Comparison of ENCODE assay signal across 12 mouse cellular contexts in genomic region chr8:35877581-35877980, GRCm38 (mm10).
"Had no signal": no experiment of that assay in that cellular context is flagged by ENCODE, and none has a peak within 500 bp of the region (broad histone marks: within the 10 kb centered on the region; RNA-seq: fewer than 3 reads in every experiment).

No protein-coding gene starts in this region.

- H3K4me2 ChIP-seq: kidney, embryonic 15.5 days; limb, embryonic 15.5 days; liver, embryonic 12.5 days; midbrain, embryonic 11.5 days had no signal

- H3K36me3 ChIP-seq: kidney, embryonic 15.5 days; limb, embryonic 15.5 days; liver, embryonic 12.5 days had no signal

- DNase-seq: kidney, adult 2 months; kidney, postnatal 36 days; layer of hippocampus, adult 9-11 months; lung, postnatal 4 days; right cerebral cortex, postnatal 25 days; thymus, postnatal 4 days had no signal

- H3K4me3 ChIP-seq: kidney, embryonic 15.5 days; limb, embryonic 15.5 days; liver, embryonic 12.5 days had no signal

- H3K27ac ChIP-seq: kidney, embryonic 15.5 days; limb, embryonic 15.5 days; liver, embryonic 12.5 days; stomach, postnatal 0 days had no signal

- ATAC-seq: liver, embryonic 12.5 days; midbrain, embryonic 16.5 days had no signal

- H3K27me3 ChIP-seq: kidney, embryonic 15.5 days; limb, embryonic 15.5 days; liver, embryonic 12.5 days had no signal

- H3K4me1 ChIP-seq: liver, embryonic 12.5 days had no signal

- H3K9me3 ChIP-seq: kidney, embryonic 15.5 days; limb, embryonic 15.5 days; liver, embryonic 12.5 days had no signal

- H3K9ac ChIP-seq: kidney, embryonic 15.5 days; limb, embryonic 15.5 days; liver, embryonic 12.5 days had no signal
